Mouse (Mus musculus) myocyte (in vitro differentiated cells): ENCODE results near the gene Ipmk. TPM values are rescaled to one million over a fixed set of nuclear protein-coding genes. Genes with fewer than 3 reads are reported as not detected.

Experiments used
- H3K27me3 ChIP-seq: one replicate; pipeline ENCODE4 v1.6.1; 2011; ENCODE audit not compliant: control insufficient read depth, insufficient read depth, insufficient read length
- H3K36me3 ChIP-seq: one replicate; pipeline ENCODE4 v1.6.1; 2011; ENCODE audit not compliant: control insufficient read depth, insufficient read depth
- H3K4me2 ChIP-seq: one replicate; pipeline ENCODE4 v1.6.1; 2011; ENCODE audit warnings: low read depth, control low read depth
- H3K4me3 ChIP-seq: one replicate; pipeline ENCODE4 v1.5.1; 2011; ENCODE audit warnings: mild to moderate bottlenecking, control low read depth, moderate library complexity
- H3K79me2 ChIP-seq: one replicate; pipeline ENCODE4 v1.6.1; 2011; ENCODE audit not compliant: control insufficient read depth, insufficient read depth
- H3ac ChIP-seq: one replicate; pipeline ENCODE4 v1.6.1; 2011; ENCODE audit not compliant: control insufficient read depth, insufficient read length
- CEBPB ChIP-seq: IDR thresholded peaks from 2 replicates; pipeline ENCODE4 v1.6.1; 2011; ENCODE audit warnings: mild to moderate bottlenecking, moderate library complexity; ENCODE audit not compliant: poor library complexity, insufficient read depth, severe bottlenecking
- E2F4 ChIP-seq: IDR thresholded peaks from one replicate; pipeline ENCODE4 v1.6.1; 2011; ENCODE audit warnings: mild to moderate bottlenecking, control low read depth, moderate library complexity; ENCODE audit not compliant: insufficient read depth
- MAX ChIP-seq: IDR thresholded peaks from one replicate; pipeline ENCODE4 v1.6.1; 2011; ENCODE audit warnings: low read depth, mild to moderate bottlenecking, control low read depth
- MYOD1 ChIP-seq, 3 experiments: IDR thresholded peaks; one replicate each; pipeline ENCODE4 v1.6.1; 2011; ENCODE audit warnings: control low read depth in 2 of 3, low read depth in 2 of 3, mild to moderate bottlenecking in 2 of 3, moderate library complexity in 1 of 3; ENCODE audit not compliant: insufficient read length in 2 of 3, control insufficient read depth in 1 of 3
- MYOG ChIP-seq, 3 experiments: IDR thresholded peaks; one replicate each; pipeline ENCODE4 v1.6.1; 2011; ENCODE audit warnings: control low read depth in 2 of 3, low read depth in 2 of 3, mild to moderate bottlenecking in 2 of 3; ENCODE audit not compliant: insufficient read length in 2 of 3, control insufficient read depth in 1 of 3, insufficient read depth in 1 of 3
- POLR2A ChIP-seq: IDR thresholded peaks from one replicate; pipeline ENCODE4 v1.6.1; 2011; ENCODE audit warnings: low read depth, mild to moderate bottlenecking, control low read depth, moderate library complexity; ENCODE audit not compliant: insufficient read length
- POLR2AphosphoS2 ChIP-seq: IDR thresholded peaks from one replicate; pipeline ENCODE4 v1.6.1; 2011; ENCODE audit warnings: low read depth, control low read depth; ENCODE audit not compliant: insufficient read length
- REST ChIP-seq: IDR thresholded peaks from one replicate; pipeline ENCODE4 v1.6.1; 2011; ENCODE audit warnings: mild to moderate bottlenecking, control low read depth, moderate library complexity; ENCODE audit not compliant: insufficient read depth, insufficient read length
- SRF ChIP-seq: IDR thresholded peaks from one replicate; pipeline ENCODE4 v1.6.1; 2011; ENCODE audit warnings: low read depth; ENCODE audit not compliant: control insufficient read depth, insufficient read length
- TCF12 ChIP-seq: IDR thresholded peaks from one replicate; pipeline ENCODE4 v1.6.1; 2011; ENCODE audit warnings: mild to moderate bottlenecking, control low read depth; ENCODE audit not compliant: poor library complexity, insufficient read depth, severe bottlenecking
- TCF3 ChIP-seq: IDR thresholded peaks from one replicate; pipeline ENCODE4 v1.6.1; 2011; ENCODE audit warnings: low read depth, control low read depth; ENCODE audit not compliant: insufficient read length
- USF1 ChIP-seq: IDR thresholded peaks from one replicate; pipeline ENCODE4 v1.6.1; 2011; ENCODE audit warnings: low read depth, mild to moderate bottlenecking, control low read depth, moderate library complexity
- polyA plus RNA-seq: library from polyadenylated mRNA; unstranded; fragments of >200 nt; fragmentation: generic; extraction: Trizol; gene quantifications from one replicate; pipeline ENCODE4 v1.2.1, GENCODE M21; 2012; ENCODE audit warnings: missing spikeins

Gene Ipmk
- polyA plus RNA-seq, 1 experiment: 7.4 TPM

DNA sequence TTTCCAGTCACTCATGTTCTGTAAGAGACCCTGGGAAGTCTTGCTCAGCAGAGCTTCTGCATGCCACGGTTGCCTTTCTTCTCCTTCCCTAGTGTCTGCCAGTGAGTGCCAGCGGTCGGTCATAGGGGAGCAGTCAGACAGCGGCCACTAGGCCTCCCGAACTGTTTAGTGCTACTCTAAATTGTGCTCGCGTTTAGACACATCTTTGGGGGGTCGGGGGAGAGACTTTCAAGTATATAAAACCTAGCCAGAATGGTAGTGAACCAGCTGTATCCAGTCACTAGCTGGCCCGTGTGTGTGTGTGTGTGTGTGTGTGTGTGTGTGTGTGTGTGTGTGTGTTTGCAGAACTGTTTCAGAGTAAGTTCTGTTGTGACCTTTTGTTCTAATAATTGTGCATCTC lies 6.3 kb downstream of the Ipmk start:
- peaks cover 35% of the 10 kb centered on the region for H3K79me2 ChIP-seq
- H3K4me2 ChIP-seq: no peak overlapping the region
- no peaks in the 10 kb centered on the region for H3K27me3 ChIP-seq
- no peak overlapping the region for H3ac ChIP-seq
- H3K4me3 ChIP-seq: no peak overlapping the region
- peaks cover 4% of the 10 kb centered on the region for H3K36me3 ChIP-seq
- no peak for TF ChIP-seq TCF3
- no peak for TF ChIP-seq E2F4
- no peak for TF ChIP-seq POLR2A

- peaks cover 4% of the 10 kb centered on the region for H3K36me3 ChIP-seq
- no peak overlapping the region for H3K4me2 ChIP-seq
- no peak overlapping the region for H3ac ChIP-seq
- peaks cover 24% of the 10 kb centered on the region for H3K79me2 ChIP-seq
- H3K27me3 ChIP-seq: no peaks in the 10 kb centered on the region
- TF ChIP-seq MYOG (IDR thresholded peaks at IDR 0.05; ENCODE audit: control insufficient read depth in 1 of 3, insufficient read depth in 1 of 3, insufficient read length in 2 of 3, low read depth in 2 of 3) (no peak), TCF3 (no peak), CEBPB (no peak), USF1 (no peak), POLR2A (no peak), SRF (no peak), MYOD1 (IDR thresholded peaks at IDR 0.05; ENCODE audit: control insufficient read depth in 1 of 3, insufficient read length in 2 of 3, low read depth in 2 of 3) (no peak), TCF12 (no peak), REST (no peak), POLR2AphosphoS2 (no peak), E2F4 (no peak), MAX (no peak)
- H3K4me3 ChIP-seq: no peak overlapping the region
Measured at GRCm38 (mm10) chr10:71354947-71355346, 7.4 kb downstream of the Ipmk start.

DNA sequence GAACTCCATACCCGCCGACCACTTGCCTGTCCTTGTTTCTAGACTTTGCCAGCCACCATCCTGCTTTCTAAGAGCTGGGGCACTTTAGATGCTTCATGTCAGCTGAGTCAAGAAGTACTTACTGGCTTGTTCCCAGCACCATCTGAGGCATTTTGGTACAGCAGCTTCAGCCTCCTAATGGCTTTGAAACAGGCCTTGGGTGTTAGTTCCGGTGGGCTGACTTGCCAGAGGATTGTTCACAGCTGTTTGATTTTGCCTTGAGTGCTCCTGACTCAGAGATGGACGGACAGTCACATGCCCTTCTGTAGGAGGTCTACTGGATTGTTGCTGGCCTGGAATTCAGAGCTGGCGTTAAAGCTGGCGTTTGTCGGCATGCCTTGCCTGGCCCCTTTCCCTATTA lies 13.5 kb downstream of the Ipmk start:
- peak; percentile 12 for TF ChIP-seq USF1
- TF ChIP-seq MYOD1 (IDR thresholded peaks at IDR 0.05; ENCODE audit: control insufficient read depth in 1 of 3, insufficient read length in 2 of 3, low read depth in 2 of 3): peak in 1 of 3 experiments; percentile 16
- no peak for TF ChIP-seq SRF
- no peak for TF ChIP-seq REST
- TF ChIP-seq POLR2A: no peak
- no peak for TF ChIP-seq TCF3
- no peak for TF ChIP-seq E2F4
- Histone ChIP-seq H3K4me3 (no peak overlapping the region), H3K27me3 (no peaks in the 10 kb centered on the region), H3K4me2 (no peak overlapping the region), H3K79me2 (peaks cover 20% of the 10 kb centered on the region), H3K36me3 (no peaks in the 10 kb centered on the region), H3ac (no peak overlapping the region)

GRCm38 (mm10) chr10:71361836-71362562 lies 14.4 kb downstream of the Ipmk start:
- no peaks in the 10 kb centered on the region for H3K27me3 ChIP-seq
- H3ac ChIP-seq: no peak overlapping the region
- H3K4me2 ChIP-seq: no peak overlapping the region
- peaks cover 20% of the 10 kb centered on the region for H3K79me2 ChIP-seq
- H3K36me3 ChIP-seq: no peaks in the 10 kb centered on the region
- no peak overlapping the region for H3K4me3 ChIP-seq
- TF ChIP-seq E2F4 (no peak), MYOD1 (IDR thresholded peaks at IDR 0.05; ENCODE audit: control insufficient read depth in 1 of 3, insufficient read length in 2 of 3, low read depth in 2 of 3) (no peak), TCF12 (no peak), CEBPB (no peak), POLR2AphosphoS2 (no peak), MYOG (IDR thresholded peaks at IDR 0.05; ENCODE audit: control insufficient read depth in 1 of 3, insufficient read depth in 1 of 3, insufficient read length in 2 of 3, low read depth in 2 of 3) (no peak), USF1 (no peak), SRF (no peak), TCF3 (no peak), MAX (no peak), REST (no peak), POLR2A (no peak)

- no peaks in the 10 kb centered on the region for H3K36me3 ChIP-seq
- no peaks in the 10 kb centered on the region for H3K27me3 ChIP-seq
- H3K4me2 ChIP-seq: peak overlapping the region; percentile 83
- no peak overlapping the region for H3ac ChIP-seq
- peaks cover 20% of the 10 kb centered on the region for H3K79me2 ChIP-seq
- no peak overlapping the region for H3K4me3 ChIP-seq
- no peak for TF ChIP-seq MYOG (IDR thresholded peaks at IDR 0.05; ENCODE audit: control insufficient read depth in 1 of 3, insufficient read depth in 1 of 3, insufficient read length in 2 of 3, low read depth in 2 of 3)
- TF ChIP-seq USF1: no peak
- no peak for TF ChIP-seq REST
- TF ChIP-seq TCF12: no peak
- no peak for TF ChIP-seq CEBPB
- TF ChIP-seq POLR2AphosphoS2: no peak
- TF ChIP-seq E2F4: no peak
- TF ChIP-seq SRF: no peak
Measured at GRCm38 (mm10) chr10:71363440-71363839, 15.9 kb downstream of the Ipmk start.
